Mouse (Mus musculus) thymus, postnatal 36 days (tissue): ENCODE results near the gene Asprv1.
A peak's percentile ranks its signal among the peaks of the same experiment; 100 is the strongest.

Experiments
- DNase-seq, 2 experiments: peaks; one replicate each; pipeline ENCODE4 v3.0.0; 2022; ENCODE audit warnings: mixed read lengths in 2 of 2

The Asprv1 gene

GRCm38 (mm10) chr6:86627946-86628345, at the start of gene Asprv1:
Asprv1 (plus strand) TSS chr6:86628164.
- DNase-seq: peak; percentile 21 to 30

DNA sequence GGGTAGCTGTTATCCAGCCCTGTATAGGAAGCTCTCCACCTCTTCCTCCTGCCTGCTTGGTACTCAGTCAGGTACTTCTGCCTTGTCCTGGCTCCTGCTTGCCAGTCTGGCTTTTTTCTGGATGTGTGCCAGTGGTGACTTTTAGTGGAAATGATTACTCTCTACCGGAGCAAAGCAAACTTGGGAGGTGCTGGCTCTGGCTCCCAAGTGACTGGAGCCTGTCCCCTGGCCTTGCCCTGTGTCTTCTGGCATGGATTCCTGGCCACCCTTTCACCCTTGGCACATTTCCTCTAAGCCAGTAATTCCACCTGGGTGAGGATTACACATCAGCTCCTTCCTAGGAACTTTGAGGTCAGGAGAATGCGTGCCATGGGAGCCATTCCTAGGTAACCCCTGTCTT, 49.6 kb upstream of the Asprv1 start:
- DNase-seq: no peak

- no peak for DNase-seq
Observed at GRCm38 (mm10) chr6:86579066-86579784, 48.7 kb upstream of the Asprv1 start.

DNA sequence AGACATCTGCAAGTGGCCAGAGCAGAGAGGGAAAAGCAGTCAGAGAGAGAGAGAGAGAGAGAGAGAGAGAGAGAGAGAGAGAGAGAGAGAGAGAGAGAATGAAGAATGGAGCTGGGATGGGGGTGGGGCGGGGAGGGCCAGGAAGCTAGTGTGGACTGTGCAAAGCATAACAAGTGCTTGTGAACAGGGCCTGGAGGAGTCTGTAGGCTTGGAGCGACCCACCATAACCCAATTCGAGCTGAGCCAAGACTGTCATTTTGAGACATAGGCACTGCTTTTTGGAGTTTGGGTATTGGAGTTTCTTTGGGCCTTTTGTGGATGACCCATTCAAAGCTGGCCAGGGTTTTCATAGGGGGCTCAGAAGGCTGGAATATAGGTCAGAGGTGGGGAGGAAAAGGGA, 48.0 kb upstream of the Asprv1 start:
- DNase-seq: no peak

DNA sequence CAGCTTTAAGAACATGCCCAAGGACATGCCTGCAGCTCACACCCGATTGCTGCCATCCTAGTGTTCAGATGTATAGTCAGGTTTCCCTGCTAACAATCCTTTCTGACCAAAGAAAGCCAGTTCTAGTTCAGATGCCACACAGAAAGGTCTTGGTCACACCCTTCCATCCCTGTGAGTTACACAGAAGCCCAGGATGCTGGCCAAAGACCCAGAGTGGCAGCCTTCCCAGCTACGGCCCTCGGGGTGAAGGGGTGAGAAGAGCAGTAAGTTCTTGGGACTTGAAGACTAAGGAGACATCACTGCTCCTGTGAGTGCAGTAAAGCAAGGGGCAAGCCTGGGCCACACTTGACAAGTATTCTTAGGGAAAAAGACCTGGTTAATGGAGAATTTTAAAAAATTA, 44.8 kb upstream of the Asprv1 start:
- no peak for DNase-seq

DNA sequence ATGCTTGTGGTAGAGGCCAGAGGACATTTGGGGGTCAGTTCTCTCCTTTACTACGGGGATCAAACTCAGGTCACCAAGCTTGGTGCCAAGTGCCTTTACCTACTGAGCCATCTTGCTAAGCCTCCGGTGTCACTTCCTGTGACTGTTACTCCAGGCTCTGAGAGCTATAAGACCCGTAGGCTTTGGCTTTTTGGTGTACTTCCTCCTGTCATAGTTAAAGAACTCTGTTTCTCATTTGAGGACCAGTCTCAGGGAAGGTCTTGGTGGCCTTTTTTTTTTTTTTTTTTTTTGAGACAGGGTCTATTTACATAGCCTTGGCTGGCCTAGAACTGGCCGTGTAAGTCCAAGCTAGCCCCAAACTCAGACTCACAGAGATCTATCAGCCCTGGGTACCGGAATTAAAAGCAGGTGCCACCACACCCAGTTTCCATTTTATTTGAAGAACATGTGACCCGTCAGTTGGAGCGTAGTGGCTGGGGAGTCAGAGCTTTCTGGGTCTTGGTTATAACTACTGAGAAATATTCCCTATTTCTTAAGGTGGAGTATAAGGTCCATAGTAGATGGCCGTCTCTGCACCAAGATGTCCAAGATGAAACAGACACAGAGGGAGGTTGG, 44.3 kb upstream of the Asprv1 start:
- peak in 1 of 2 experiments; percentile 24 for DNase-seq

DNA sequence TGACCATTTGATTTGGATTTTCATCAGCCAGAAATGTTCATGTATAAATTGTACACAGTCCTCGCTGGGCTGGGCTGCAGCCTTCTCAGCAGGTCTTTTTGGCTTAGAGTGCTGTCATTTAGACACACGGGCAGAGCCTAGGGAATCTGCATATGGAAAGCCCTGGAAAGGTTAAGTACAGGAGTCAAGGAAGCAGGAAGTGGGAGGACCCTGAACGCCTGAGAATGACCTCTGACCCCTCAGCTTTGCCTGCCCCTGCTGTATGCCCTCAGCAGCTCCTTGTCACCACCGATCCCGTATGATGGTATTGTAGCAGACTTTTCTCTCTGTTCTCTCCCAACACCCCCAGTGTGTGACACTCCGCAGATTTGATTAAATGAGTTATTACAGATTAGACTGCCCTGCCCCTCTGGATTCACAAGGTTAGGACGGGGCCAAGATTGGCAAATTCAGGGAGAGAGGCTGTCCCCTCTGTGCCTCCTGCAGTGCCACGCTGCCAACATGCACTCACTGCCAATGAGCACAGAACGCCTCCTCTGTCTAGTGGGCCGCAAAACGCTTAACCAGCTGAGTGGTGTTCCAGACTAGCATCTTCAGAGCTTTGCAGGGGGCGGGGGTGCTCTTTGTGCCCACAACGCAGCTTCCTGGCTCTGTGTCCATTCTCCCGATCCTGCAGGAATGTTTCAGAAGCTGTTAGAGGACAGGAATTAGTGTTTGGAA, 43.5 kb upstream of the Asprv1 start:
- peak in 1 of 2 experiments; percentile 37 for DNase-seq

- DNase-seq: peak; percentile 45 to 66
Observed at GRCm38 (mm10) chr6:86585070-86585600, 42.8 kb upstream of the Asprv1 start.

DNA sequence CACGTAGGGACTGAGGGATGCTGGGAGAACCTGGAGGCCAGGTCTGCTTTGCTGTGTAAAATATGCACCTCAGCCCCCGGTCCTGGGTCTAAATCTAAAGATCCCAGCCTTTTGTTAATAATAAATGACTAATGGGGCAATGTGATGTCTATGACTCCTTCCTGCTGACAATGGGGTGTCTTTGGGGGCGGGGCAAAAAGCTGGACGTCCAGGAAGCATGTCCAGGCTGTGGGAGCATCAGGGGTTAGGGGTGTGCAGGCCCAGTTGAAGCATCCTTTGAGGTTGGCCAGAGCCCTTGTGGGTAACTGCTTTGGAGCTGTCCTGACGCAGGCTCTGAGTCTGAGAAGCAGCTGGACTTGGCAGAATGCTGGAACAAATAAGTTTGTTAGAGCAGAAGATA, 41.9 kb upstream of the Asprv1 start:
- DNase-seq: no peak

DNA sequence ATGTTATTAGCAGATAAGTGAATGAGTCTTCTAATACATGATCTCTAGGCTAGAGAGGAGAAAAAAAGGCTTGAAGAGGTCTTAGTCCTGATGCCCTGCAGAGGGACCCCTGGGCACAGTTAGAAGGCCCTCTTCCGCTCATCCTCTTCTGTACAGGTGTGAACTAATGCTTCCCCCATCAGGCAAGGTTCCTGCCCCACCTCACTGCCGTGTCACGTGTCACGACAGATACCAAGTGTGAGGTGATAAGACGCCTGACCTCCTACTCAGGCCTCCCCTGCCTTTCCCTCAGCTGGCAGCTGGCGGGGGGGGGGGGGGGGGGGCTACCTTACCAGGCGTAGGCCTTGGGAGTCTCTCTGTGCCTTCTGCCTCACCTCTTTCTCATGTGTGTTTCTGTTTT, 39.5 kb upstream of the Asprv1 start:
- no peak for DNase-seq

DNA sequence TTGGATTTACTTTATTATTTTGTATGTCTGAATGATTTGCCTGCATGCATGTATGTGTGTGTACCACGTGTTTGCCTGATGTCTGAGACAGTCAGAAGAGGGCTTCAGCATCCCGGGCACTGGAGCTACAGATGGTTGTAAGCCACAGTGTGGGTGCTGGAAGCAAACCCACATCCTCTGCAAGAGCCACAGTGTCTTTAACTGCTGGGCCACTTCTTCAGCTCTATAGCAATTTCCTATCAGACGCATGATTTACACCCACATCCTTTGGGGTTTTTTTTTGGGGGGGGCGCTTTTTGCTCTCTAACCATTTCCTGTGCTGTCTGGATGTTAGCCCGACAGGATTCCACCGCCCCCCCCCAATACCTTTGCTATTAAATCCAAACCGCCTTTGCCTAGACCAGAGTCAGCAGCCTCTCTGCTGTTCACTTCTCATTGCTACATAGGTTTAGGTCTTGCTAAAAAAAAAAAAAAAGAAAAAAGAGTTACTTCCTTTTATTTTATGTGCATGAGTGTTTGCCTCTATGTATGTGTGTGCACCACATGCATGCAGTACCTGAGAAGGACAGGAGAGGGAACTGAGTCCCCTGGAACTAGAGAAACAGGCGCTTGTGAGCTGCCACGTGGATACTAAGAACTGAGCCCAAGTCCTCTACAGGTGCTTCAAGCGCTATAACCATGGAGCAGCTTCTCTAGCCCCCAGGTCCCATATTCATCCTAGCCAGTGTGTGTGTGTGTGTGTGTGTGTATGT, 34.6 kb upstream of the Asprv1 start:
- peak in 1 of 2 experiments; percentile 57 for DNase-seq

GRCm38 (mm10) chr6:86594636-86595035, 33.3 kb upstream of the Asprv1 start:
- DNase-seq: no peak

- DNase-seq: no peak
Observed at GRCm38 (mm10) chr6:86595865-86596440, 32.0 kb upstream of the Asprv1 start.

GRCm38 (mm10) chr6:86598742-86599193, 29.2 kb upstream of the Asprv1 start:
- DNase-seq: no peak

DNA sequence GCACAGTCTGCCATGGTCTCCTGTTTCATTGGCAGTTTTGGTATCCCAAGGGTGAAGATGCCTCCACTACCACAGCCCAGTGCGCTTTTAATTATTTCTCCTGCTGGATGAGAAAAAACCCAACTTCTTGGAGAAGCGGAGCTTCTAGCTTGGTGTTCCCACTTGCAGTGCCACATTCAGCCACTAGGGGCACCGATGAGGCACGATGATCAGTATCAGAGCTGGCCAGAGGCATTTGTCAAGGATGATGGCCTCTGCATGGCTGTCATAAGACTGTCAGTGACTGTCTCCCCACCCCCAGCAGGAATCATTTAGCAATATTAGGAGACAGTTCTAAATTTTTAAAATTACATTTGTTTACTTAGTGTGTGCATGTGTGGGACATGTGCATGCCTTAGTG, 28.8 kb upstream of the Asprv1 start:
- peak; percentile 67 to 75 for DNase-seq

- no peak for DNase-seq
Observed at GRCm38 (mm10) chr6:86599951-86600414, 28.0 kb upstream of the Asprv1 start.

- peak; percentile 48 to 75 for DNase-seq
Observed at GRCm38 (mm10) chr6:86605260-86605659, 22.7 kb upstream of the Asprv1 start.

GRCm38 (mm10) chr6:86606289-86606688, 21.7 kb upstream of the Asprv1 start:
- no peak for DNase-seq

GRCm38 (mm10) chr6:86607471-86607870, 20.5 kb upstream of the Asprv1 start:
- peak; percentile 46 to 61 for DNase-seq

GRCm38 (mm10) chr6:86609235-86609634, 18.7 kb upstream of the Asprv1 start:
- DNase-seq: no peak

GRCm38 (mm10) chr6:86610714-86611113, 17.2 kb upstream of the Asprv1 start:
- DNase-seq: no peak

DNA sequence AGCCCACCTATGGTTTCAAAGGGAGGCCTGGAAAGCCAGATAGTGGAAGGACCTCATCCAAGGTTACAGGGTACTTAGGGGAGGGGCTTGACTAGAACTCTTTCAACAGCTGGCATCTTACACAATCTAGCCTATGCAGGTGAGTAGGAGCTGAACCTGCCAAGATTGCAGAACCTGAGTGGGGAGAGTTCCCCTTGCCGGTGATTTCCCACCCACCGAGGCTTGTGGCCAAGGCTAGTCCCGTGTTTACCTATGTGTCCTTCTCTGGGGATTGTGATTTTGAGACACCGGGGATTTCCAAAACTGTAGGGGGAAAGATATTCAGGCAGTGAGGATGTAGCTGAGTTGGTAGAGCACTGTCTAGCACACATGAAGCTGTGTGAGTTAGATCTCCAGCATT, 12.7 kb upstream of the Asprv1 start:
- DNase-seq: no peak
